Mouse (Mus musculus): ENCODE measurements around the gene Ppa1. TPM values are rescaled to one million over a fixed set of nuclear protein-coding genes. Genes with fewer than 3 reads are reported as not detected.
A peak's percentile ranks its signal among the peaks of the same experiment; 100 is the strongest.

The Ppa1 gene
- total RNA-seq (2012; rRNA removed) (178 and 257 TPM in 2 replicates), total RNA-seq (2014; rRNA removed) (337 and 352 TPM in 2 replicates), polyA plus RNA-seq (2012; ENCODE audit: insufficient read length, low read depth) (249 and 250 TPM in 2 replicates)

DNA sequence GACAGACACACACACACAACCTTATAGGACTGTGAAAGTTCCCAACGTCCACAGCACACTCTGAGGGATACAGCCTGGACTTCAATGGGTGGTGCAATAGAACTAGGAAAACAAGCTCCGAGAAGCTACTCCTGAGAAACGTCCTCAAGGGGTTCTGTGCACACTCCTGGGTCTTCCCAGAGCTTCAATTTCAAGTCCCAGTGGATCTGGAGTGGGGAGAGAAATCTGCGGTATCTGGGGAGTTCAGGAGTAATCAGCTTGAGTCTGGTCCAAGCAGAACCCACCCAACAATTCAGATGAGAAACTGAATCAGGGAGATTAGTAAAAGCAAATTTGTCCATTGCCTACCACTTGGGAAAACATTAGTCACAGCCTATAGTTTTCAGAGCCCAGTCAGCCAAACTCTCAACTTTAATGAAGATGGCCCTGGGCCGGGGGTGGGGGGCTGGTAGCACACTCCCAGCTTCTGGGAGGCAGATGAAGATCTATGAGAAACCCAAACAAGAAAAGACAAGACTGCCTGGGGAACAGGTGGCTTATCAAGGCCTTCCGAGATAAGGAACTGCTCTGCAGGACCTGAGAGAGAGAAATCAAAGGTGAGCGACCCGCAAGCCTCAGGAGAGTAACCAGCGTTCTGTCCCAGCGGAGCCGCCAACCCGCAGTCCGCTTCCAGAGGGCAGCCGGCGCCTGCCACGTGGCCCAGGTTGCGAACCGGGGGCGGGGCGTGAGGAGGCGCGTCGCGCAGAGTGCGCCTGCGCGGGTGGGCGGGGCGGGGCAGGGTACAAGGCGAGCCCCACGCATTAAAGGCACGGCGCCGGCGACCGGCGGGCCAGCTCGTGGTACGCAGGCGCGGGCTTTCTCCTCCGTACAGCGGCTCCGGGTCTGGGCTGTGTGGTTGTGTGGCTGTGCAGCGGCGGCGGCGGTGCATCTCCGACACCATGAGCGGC lies at the start of gene Ppa1:
TSS of gene Ppa1 (plus strand) at position 763 of the 947 bp plus-strand sequence.
- Histone ChIP-seq H3K36me3 (replicated peaks in 1 of 2; ENCODE audit: control insufficient read depth in 1 of 2, insufficient read depth in 1 of 2, low read length in 1 of 2) (peaks cover 0 to 24% of the 10 kb centered on the region in 2 experiments), H3K4me3 (replicated peaks in 1 of 3; ENCODE audit: low read depth in 2 of 3, low read length in 2 of 3, poor library complexity in 1 of 3) (peak within 1 kb of the TSS; percentile 88 to 99 (median 95)), H3K9ac (ENCODE audit: insufficient read depth, low read depth) (peak within 1 kb of the TSS; percentile 78), H3K4me2 (ENCODE audit: insufficient read depth, low read depth, poor library complexity, severe bottlenecking) (peak within 1 kb of the TSS; percentile 87), H3K27me3 (replicated peaks) (peaks cover 5% of the 10 kb centered on the region), H3K9me3 (replicated peaks; ENCODE audit: low read length) (no peaks in the 10 kb centered on the region), H3K79me2 (replicated peaks; ENCODE audit: control insufficient read depth, extremely low read depth, insufficient read depth, poor library complexity, severe bottlenecking) (peaks cover 15% of the 10 kb centered on the region), H3K27ac (ENCODE audit: insufficient read depth, low read depth) (peak within 1 kb of the TSS; percentile 45), H3K4me1 (ENCODE audit: control insufficient read depth in 1 of 2, insufficient read depth in 2 of 2) (peaks cover 0 to 17% of the 10 kb centered on the region in 2 experiments; a peak in 3 of 4 replicates)
- peak; percentile 84 for DNase-seq (ENCODE audit: extremely low read depth)
- peak; percentile 81 for TF ChIP-seq USF1 (IDR thresholded peaks at IDR 0.05; ENCODE audit: low read depth, low read length)
- TF ChIP-seq MYC (IDR thresholded peaks at IDR 0.05; ENCODE audit: low read depth, low read length): peak; percentile 96
- peak; percentile 43 for TF ChIP-seq HCFC1 (IDR thresholded peaks at IDR 0.05; ENCODE audit: low read depth, low read length)
- TF ChIP-seq POLR2A (IDR thresholded peaks at IDR 0.05; ENCODE audit: low read depth, low read length): peak; percentile 98
- TF ChIP-seq USF2 (conservative IDR thresholded peaks at IDR 0.05; ENCODE audit: low read depth, low read length): peak; percentile 54; the same call in 1 of the 2 replicates
- peak; percentile 84; the same call in 1 of the 2 replicates for TF ChIP-seq ZMIZ1 (IDR thresholded peaks at IDR 0.05; ENCODE audit: low read depth, low read length)
- TF ChIP-seq JUND (conservative IDR thresholded peaks at IDR 0.05; ENCODE audit: low read depth, low read length): no peak
- no peak for TF ChIP-seq CHD2 (IDR thresholded peaks at IDR 0.05; ENCODE audit: low read length)
- TF ChIP-seq SIN3A (IDR thresholded peaks at IDR 0.05; ENCODE audit: low read length): 0 out of 2 replicates have a peak, but pooled peaks have one; percentile 69
- TF ChIP-seq MAX (IDR thresholded peaks at IDR 0.05; ENCODE audit: low read length): peak; percentile 96
- TF ChIP-seq UBTF (IDR thresholded peaks at IDR 0.05; ENCODE audit: low read depth, low read length): 0 out of 2 replicates have a peak, but pooled peaks have one; percentile 28
- TF ChIP-seq NRF1 (IDR thresholded peaks at IDR 0.05; ENCODE audit: low read depth, low read length): peak; percentile 89
- TF ChIP-seq SMC3 (IDR thresholded peaks at IDR 0.05; ENCODE audit: low read depth, low read length): no peak
- TF ChIP-seq E2F4 (IDR thresholded peaks at IDR 0.05; ENCODE audit: insufficient replicate concordance, low read depth, low read length): no peak
- 0 out of 2 replicates have a peak, but pooled peaks have one; percentile 26 for TF ChIP-seq IRF4 (IDR thresholded peaks at IDR 0.05; ENCODE audit: low read depth, low read length)
- peak; percentile 99 for TF ChIP-seq MXI1 (IDR thresholded peaks at IDR 0.05; ENCODE audit: low read depth, low read length)
- 0 out of 2 replicates have a peak, but pooled peaks have one; percentile 41 for TF ChIP-seq POLR2AphosphoS2 (IDR thresholded peaks at IDR 0.05; ENCODE audit: low read depth, low read length)
- peak; percentile 28; the same call in 1 of the 2 replicates for TF ChIP-seq BHLHE40 (IDR thresholded peaks at IDR 0.05; ENCODE audit: low read depth, low read length)
- no peak for TF ChIP-seq JUN (IDR thresholded peaks at IDR 0.05; ENCODE audit: insufficient read depth, low read depth, low read length)
- peak; percentile 87 for TF ChIP-seq NELFE (IDR thresholded peaks at IDR 0.05; ENCODE audit: low read depth, low read length)
- no peak for TF ChIP-seq ELF1 (IDR thresholded peaks at IDR 0.05; ENCODE audit: low read depth, low read length)
- peak; percentile 76 for TF ChIP-seq TCF12 (IDR thresholded peaks at IDR 0.05; ENCODE audit: low read depth, low read length)
- in situ Hi-C loops (cut with MboI; ENCODE audit: low pct_ligation_motif_present, low pct_unique_long_range_greater_than_20kb, low sequenced_read_pairs): no loop called here
- dilution Hi-C loops (cut with MboI; ENCODE audit: extremely low pct_ligation_motif_present, extremely low pct_unique_long_range_greater_than_20kb, low sequenced_read_pairs): no loop called here

Data from CH12.LX (cell line).